Mouse (Mus musculus): Measurements from ENCODE around the gene Bmp2k. TPM values are rescaled to one million over a fixed set of nuclear protein-coding genes. Genes with fewer than 3 reads are reported as not detected.
"Not testable (repeated sequence)": the region's sequence is repeated elsewhere in the genome, so short reads cannot be mapped to it uniquely, and the experiment has no call there.

Bmp2k gene
- polyA plus RNA-seq, 1 experiment from 2014 or later = 7.2 TPM

DNA sequence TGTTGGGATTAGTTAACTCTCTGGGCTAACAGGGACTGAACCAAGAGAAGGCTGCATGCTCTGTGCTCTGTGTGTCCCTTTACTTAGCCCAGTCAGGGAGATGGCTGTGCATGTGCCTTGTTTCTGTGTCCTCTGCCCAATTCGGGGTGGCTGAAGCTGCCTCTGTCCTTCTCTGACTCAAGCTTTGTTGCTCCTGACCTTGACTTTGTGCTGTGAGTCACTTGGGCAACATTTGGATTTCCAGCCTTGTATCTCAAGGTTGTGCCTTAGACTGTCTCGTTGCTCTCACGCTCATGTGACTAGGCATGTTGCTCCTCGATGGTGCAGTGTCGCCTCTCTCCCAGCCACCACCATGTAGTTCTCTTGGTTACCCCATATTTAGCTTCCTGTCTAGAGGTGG, 27.3 kb downstream of the Bmp2k start:
- Histone ChIP-seq H3K4me3 (replicated peaks; ENCODE audit: low read length) (no peak overlapping the region), H3K27ac (ENCODE audit: low read length) (no peak overlapping the region), H3K9me3 (ENCODE audit: control insufficient read depth, low read length) (no peaks in the 10 kb centered on the region), H3K36me3 (ENCODE audit: control insufficient read depth, insufficient read depth) (no peaks in the 10 kb centered on the region), H3K27me3 (replicated peaks; ENCODE audit: control insufficient read depth, insufficient read depth, low read length) (no peaks in the 10 kb centered on the region), H3K4me1 (replicated peaks; ENCODE audit: control insufficient read depth, insufficient read depth, low read length) (peaks cover 6% of the 10 kb centered on the region; the same call in 1 of the 2 replicates), H3K9ac (replicated peaks; ENCODE audit: low read depth, low read length) (no peak overlapping the region), H3K4me2 (ENCODE audit: low read length) (no peak overlapping the region)
- no peak for ATAC-seq
- WGBS = 96% methylated on average over 5 of the region's 5 CpGs

- 86% methylated on average over 6 of the region's 6 CpGs for WGBS
- Histone ChIP-seq H3K4me2 (ENCODE audit: low read length) (no peak overlapping the region), H3K27me3 (replicated peaks; ENCODE audit: control insufficient read depth, insufficient read depth, low read length) (no peaks in the 10 kb centered on the region), H3K9ac (replicated peaks; ENCODE audit: low read depth, low read length) (no peak overlapping the region), H3K27ac (ENCODE audit: low read length) (no peak overlapping the region), H3K9me3 (ENCODE audit: control insufficient read depth, low read length) (no peaks in the 10 kb centered on the region), H3K36me3 (ENCODE audit: control insufficient read depth, insufficient read depth) (no peaks in the 10 kb centered on the region), H3K4me3 (replicated peaks; ENCODE audit: low read length) (no peak overlapping the region), H3K4me1 (replicated peaks; ENCODE audit: control insufficient read depth, insufficient read depth, low read length) (peaks cover 6% of the 10 kb centered on the region; the same call in 1 of the 2 replicates)
- no peak for ATAC-seq
These were observed 28.2 kb downstream of the Bmp2k start for GRCm38 (mm10) chr5:97025650-97026049.

DNA sequence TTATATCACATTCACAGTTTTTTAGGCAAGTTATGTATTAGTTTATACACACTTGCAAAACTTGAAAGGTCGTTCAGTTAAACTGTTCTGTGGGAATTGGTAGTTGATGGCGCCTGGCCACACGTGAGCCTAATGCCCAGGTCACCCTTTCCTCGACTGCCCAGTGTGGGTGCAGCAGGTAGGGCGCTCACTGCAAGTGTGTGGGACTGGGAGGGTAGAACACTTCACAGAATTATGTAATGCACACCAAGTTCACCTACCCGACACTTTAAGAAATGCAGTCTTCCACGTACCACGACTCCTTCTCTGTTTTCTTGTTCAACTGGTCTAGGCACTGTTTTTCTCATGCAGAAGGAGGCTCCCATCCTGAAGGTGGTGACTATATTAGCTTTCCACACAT, 30.5 kb downstream of the Bmp2k start:
- no peaks in the 10 kb centered on the region for H3K27me3 ChIP-seq (replicated peaks; ENCODE audit: control insufficient read depth, insufficient read depth, low read length)
- H3K4me3 ChIP-seq (replicated peaks; ENCODE audit: low read length) = no peak overlapping the region
- no peak overlapping the region for H3K4me2 ChIP-seq (ENCODE audit: low read length)
- no peak overlapping the region for H3K9ac ChIP-seq (replicated peaks; ENCODE audit: low read depth, low read length)
- ATAC-seq = no peak
- no peak overlapping the region for H3K27ac ChIP-seq (ENCODE audit: low read length)
- no peaks in the 10 kb centered on the region for H3K4me1 ChIP-seq (replicated peaks; ENCODE audit: control insufficient read depth, insufficient read depth, low read length)
- 86% methylated on average over 8 of the region's 8 CpGs for WGBS
- no peaks in the 10 kb centered on the region for H3K9me3 ChIP-seq (ENCODE audit: control insufficient read depth, low read length)
- no peaks in the 10 kb centered on the region for H3K36me3 ChIP-seq (ENCODE audit: control insufficient read depth, insufficient read depth)

DNA sequence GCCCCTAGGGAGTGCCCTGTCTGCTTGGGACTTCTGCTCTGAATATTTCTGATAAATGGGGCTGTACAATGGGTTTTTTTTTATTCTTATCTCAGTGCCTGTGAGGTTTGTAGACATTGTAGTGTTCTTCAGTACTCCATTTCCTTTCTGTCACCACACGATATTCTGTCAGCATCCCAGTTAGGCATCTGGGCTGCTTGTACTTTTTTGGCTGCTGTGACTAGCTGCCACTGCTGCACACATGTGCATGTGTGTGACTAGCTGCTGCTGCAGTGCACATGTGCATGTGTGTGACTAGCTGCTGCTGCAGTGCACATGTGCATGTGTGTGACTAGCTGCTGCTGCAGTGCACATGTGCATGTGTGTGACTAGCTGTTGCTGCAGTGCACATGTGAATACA, 31.4 kb downstream of the Bmp2k start:
- H3K9ac ChIP-seq (replicated peaks; ENCODE audit: low read depth, low read length); H3K4me2 ChIP-seq (ENCODE audit: low read length); H3K9me3 ChIP-seq (ENCODE audit: control insufficient read depth, low read length); H3K4me1 ChIP-seq (replicated peaks; ENCODE audit: control insufficient read depth, insufficient read depth, low read length); H3K4me3 ChIP-seq (replicated peaks; ENCODE audit: low read length); ATAC-seq; H3K27ac ChIP-seq (ENCODE audit: low read length); H3K36me3 ChIP-seq (ENCODE audit: control insufficient read depth, insufficient read depth); H3K27me3 ChIP-seq (replicated peaks; ENCODE audit: control insufficient read depth, insufficient read depth, low read length): not testable (repeated sequence)
- 83% methylated on average over 1 of the region's 1 CpGs for WGBS

DNA sequence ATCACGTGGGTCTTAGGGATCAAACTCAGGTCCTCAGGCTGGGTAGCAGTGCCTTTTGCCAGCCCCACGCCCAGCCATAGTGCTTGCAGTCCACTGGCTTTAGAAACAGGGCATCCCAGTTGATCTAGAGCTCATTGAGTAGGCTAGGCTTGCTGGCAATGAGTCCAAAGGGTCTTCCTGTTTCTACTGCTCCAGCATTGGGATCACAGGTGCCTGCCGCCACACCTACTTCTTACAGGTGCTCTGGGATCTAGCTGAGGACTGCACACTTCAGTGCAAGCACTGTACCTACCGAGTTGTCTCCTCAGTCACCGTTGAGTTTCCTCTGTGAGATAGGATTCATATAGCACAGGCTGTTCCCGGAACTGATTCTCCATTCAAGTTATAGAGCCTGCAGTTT, 34.3 kb downstream of the Bmp2k start:
- Histone ChIP-seq H3K9ac (replicated peaks; ENCODE audit: low read depth, low read length) (no peak overlapping the region), H3K27me3 (replicated peaks; ENCODE audit: control insufficient read depth, insufficient read depth, low read length) (no peaks in the 10 kb centered on the region), H3K27ac (ENCODE audit: low read length) (no peak overlapping the region), H3K4me1 (replicated peaks; ENCODE audit: control insufficient read depth, insufficient read depth, low read length) (no peaks in the 10 kb centered on the region), H3K9me3 (ENCODE audit: control insufficient read depth, low read length) (no peaks in the 10 kb centered on the region), H3K4me2 (ENCODE audit: low read length) (no peak overlapping the region), H3K36me3 (ENCODE audit: control insufficient read depth, insufficient read depth) (no peaks in the 10 kb centered on the region), H3K4me3 (replicated peaks; ENCODE audit: low read length) (no peak overlapping the region)
- ATAC-seq = no peak
- WGBS = 90% methylated on average over 6 of the region's 6 CpGs

GRCm38 (mm10) chr5:97045260-97045659, 47.8 kb downstream of the Bmp2k start:
- H3K4me1 ChIP-seq (replicated peaks; ENCODE audit: control insufficient read depth, insufficient read depth, low read length) = no peaks in the 10 kb centered on the region
- H3K9ac ChIP-seq (replicated peaks; ENCODE audit: low read depth, low read length) = no peak overlapping the region
- ATAC-seq = no peak
- H3K9me3 ChIP-seq (ENCODE audit: control insufficient read depth, low read length) = no peaks in the 10 kb centered on the region
- no peak overlapping the region for H3K4me3 ChIP-seq (replicated peaks; ENCODE audit: low read length)
- 91% methylated on average over 7 of the region's 7 CpGs for WGBS
- H3K4me2 ChIP-seq (ENCODE audit: low read length) = no peak overlapping the region
- no peaks in the 10 kb centered on the region for H3K36me3 ChIP-seq (ENCODE audit: control insufficient read depth, insufficient read depth)
- no peaks in the 10 kb centered on the region for H3K27me3 ChIP-seq (replicated peaks; ENCODE audit: control insufficient read depth, insufficient read depth, low read length)
- no peak overlapping the region for H3K27ac ChIP-seq (ENCODE audit: low read length)

GRCm38 (mm10) chr5:97046680-97047079, 49.2 kb downstream of the Bmp2k start:
- no peaks in the 10 kb centered on the region for H3K27me3 ChIP-seq (replicated peaks; ENCODE audit: control insufficient read depth, insufficient read depth, low read length)
- H3K9me3 ChIP-seq (ENCODE audit: control insufficient read depth, low read length) = no peaks in the 10 kb centered on the region
- no peak overlapping the region for H3K27ac ChIP-seq (ENCODE audit: low read length)
- no peaks in the 10 kb centered on the region for H3K4me1 ChIP-seq (replicated peaks; ENCODE audit: control insufficient read depth, insufficient read depth, low read length)
- H3K4me2 ChIP-seq (ENCODE audit: low read length) = no peak overlapping the region
- no peak overlapping the region for H3K9ac ChIP-seq (replicated peaks; ENCODE audit: low read depth, low read length)
- WGBS = 90% methylated on average over 10 of the region's 10 CpGs
- no peak for ATAC-seq
- H3K4me3 ChIP-seq (replicated peaks; ENCODE audit: low read length) = no peak overlapping the region
- no peaks in the 10 kb centered on the region for H3K36me3 ChIP-seq (ENCODE audit: control insufficient read depth, insufficient read depth)

DNA sequence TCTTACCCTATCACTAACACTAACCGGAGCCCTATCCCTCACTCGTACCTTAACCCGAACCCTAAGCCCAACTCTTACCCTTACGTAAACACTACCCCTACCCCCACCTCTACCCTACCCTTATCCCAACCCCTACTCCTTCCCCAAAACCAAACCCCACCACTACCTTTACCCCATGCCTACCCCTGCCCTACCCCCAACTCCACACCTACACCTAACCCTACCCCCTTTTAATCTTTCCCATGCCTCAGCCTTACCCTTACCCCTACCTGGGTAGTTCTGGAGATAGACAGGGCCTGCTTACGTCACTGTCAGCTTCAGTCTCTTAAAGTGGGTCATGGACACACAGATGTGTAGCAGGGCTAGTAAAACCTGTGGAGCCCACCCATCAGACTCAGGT, 51.4 kb downstream of the Bmp2k start:
- no peaks in the 10 kb centered on the region for H3K9me3 ChIP-seq (ENCODE audit: control insufficient read depth, low read length)
- H3K4me1 ChIP-seq (replicated peaks; ENCODE audit: control insufficient read depth, insufficient read depth, low read length) = no peaks in the 10 kb centered on the region
- H3K4me3 ChIP-seq (replicated peaks; ENCODE audit: low read length) = no peak overlapping the region
- no peaks in the 10 kb centered on the region for H3K36me3 ChIP-seq (ENCODE audit: control insufficient read depth, insufficient read depth)
- H3K27ac ChIP-seq (ENCODE audit: low read length) = no peak overlapping the region
- 96% methylated on average over 5 of the region's 5 CpGs for WGBS
- no peak for ATAC-seq
- no peaks in the 10 kb centered on the region for H3K27me3 ChIP-seq (replicated peaks; ENCODE audit: control insufficient read depth, insufficient read depth, low read length)
- no peak overlapping the region for H3K9ac ChIP-seq (replicated peaks; ENCODE audit: low read depth, low read length)
- H3K4me2 ChIP-seq (ENCODE audit: low read length) = no peak overlapping the region

GRCm38 (mm10) chr5:97054166-97054565, 56.7 kb downstream of the Bmp2k start:
- H3K9me3 ChIP-seq (ENCODE audit: control insufficient read depth, low read length) = no peaks in the 10 kb centered on the region
- ATAC-seq = no peak
- 92% methylated on average over 5 of the region's 5 CpGs for WGBS

DNA sequence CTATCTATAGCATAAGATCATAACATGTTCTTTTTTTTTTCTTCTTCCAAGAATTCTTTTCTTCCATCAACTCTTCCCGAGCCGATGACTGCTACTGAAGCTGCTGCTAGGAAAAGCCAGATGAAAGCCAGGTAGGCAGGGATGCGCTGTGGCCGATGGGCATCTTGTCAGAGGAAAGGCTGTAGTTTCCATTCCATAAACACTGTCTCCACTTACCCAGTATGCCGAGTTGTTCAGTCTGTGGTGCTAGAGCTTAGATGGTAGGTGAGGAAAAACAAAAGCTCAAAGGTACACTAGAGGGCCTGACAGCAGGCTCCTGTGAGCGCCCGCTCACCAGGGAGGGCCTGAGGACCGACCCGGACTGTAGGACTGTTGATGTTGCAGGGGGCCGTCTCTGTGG, 57.3 kb downstream of the Bmp2k start:
- H3K27me3 ChIP-seq (replicated peaks; ENCODE audit: control insufficient read depth, insufficient read depth, low read length) = no peaks in the 10 kb centered on the region
- H3K9me3 ChIP-seq (ENCODE audit: control insufficient read depth, low read length) = no peaks in the 10 kb centered on the region
- WGBS = 82% methylated on average over 10 of the region's 10 CpGs
- no peak overlapping the region for H3K4me3 ChIP-seq (replicated peaks; ENCODE audit: low read length)
- H3K27ac ChIP-seq (ENCODE audit: low read length) = no peak overlapping the region
- H3K36me3 ChIP-seq (ENCODE audit: control insufficient read depth, insufficient read depth) = 0 out of 2 replicates have a peak, but pooled peaks cover 4% of the 10 kb centered on the region
- no peak for ATAC-seq
- no peaks in the 10 kb centered on the region for H3K4me1 ChIP-seq (replicated peaks; ENCODE audit: control insufficient read depth, insufficient read depth, low read length)
- no peak overlapping the region for H3K9ac ChIP-seq (replicated peaks; ENCODE audit: low read depth, low read length)
- H3K4me2 ChIP-seq (ENCODE audit: low read length) = no peak overlapping the region

More at GRCm38 (mm10) chr5:97054166-97054565, 56.7 kb downstream of the Bmp2k start:
- H3K27ac ChIP-seq (ENCODE audit: low read length) = no peak overlapping the region
- no peak overlapping the region for H3K4me3 ChIP-seq (replicated peaks; ENCODE audit: low read length)
- H3K4me2 ChIP-seq (ENCODE audit: low read length) = no peak overlapping the region
- H3K27me3 ChIP-seq (replicated peaks; ENCODE audit: control insufficient read depth, insufficient read depth, low read length) = no peaks in the 10 kb centered on the region
- H3K4me1 ChIP-seq (replicated peaks; ENCODE audit: control insufficient read depth, insufficient read depth, low read length) = no peaks in the 10 kb centered on the region
- no peak overlapping the region for H3K9ac ChIP-seq (replicated peaks; ENCODE audit: low read depth, low read length)
- 0 out of 2 replicates have a peak, but pooled peaks cover 4% of the 10 kb centered on the region for H3K36me3 ChIP-seq (ENCODE audit: control insufficient read depth, insufficient read depth)
